Mouse (Mus musculus) layer of hippocampus, postnatal 14 days (tissue): ENCODE results near the gene Gjd2. TPM values are rescaled to one million over a fixed set of nuclear protein-coding genes. Genes with fewer than 3 reads are reported as not detected.

Experiments used
- DNase-seq, 2 experiments: peaks; one replicate each; pipeline ENCODE4 v3.0.0; 2021 to 2022; ENCODE audit warnings: low spot score in 2 of 2, mixed read lengths in 1 of 2
- long read RNA-seq, 2 experiments: library from polyadenylated mRNA; stranded (forward); transcript quantifications; one replicate each; pipeline ENCODE4 v2.0.0; 2021
- total RNA-seq, 2 experiments: library from RNA; stranded (reverse); gene quantifications; 2 replicates each; pipeline ENCODE4 v1.2.3; 2021

Gene Gjd2
- total RNA-seq: 10 to 100 TPM; 13.8 to 14.3 TPM
- long read RNA-seq, experiment 1: 0 reads
- long read RNA-seq, experiment 2, partial matches to known transcripts: 0 of 2 reads
- long read RNA-seq, experiment 2, other reads (novel, unspliced or antisense): 1 of 2 reads

DNA sequence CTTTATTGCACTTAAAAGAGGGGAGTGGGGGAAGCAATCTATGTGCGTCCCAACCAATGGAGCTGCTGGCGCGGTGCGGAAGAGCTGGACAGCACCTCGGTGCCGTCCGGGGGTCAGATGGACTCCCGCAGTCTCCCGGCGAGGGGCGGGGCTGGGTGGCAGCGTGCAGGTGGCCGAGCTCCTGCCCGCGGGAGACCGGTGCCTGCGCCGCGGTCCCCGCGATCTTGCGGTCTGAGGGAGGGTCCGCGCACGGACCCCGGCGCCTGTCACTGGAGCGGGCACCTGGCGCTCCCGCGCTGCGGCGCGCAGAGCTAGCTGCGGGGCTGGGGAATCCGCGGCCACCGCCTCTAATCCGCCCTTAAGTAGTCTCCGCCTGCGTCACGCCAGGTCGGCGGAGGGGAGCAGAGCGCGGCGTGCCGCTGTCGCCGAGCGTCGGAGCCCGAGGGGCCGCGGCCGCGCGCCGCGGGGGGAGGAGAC is at the start of gene Gjd2:
Gene Gjd2, minus strand, starts transcription at position 325 of the 477 bp plus-strand sequence.
- peak in 1 of 2 experiments; percentile 12 for DNase-seq

DNA sequence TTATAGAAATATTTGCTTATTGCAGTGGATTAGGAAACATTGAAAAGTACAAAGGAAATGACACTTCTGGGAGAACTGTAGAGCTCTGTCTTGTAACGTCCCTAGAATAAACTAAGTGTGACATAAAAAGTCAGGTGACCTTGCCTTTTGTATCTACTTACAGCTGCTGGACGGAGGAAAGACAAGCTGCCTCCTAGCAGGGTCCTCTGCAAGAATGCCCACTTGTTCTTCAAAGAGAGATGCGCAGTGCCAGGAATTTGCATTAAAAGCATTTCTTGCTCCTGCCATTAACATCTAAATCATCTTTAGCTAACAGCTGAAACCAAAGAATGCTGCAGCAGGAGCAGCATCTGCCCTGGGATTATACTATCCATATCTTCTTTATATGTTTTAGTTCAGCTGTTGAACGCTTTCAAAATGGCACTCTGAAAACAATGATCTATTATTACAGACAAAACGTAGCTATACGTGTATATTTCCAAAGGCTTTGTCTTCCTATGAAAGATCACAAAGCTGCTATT is 46.7 kb upstream of the Gjd2 start:
- no peak for DNase-seq

DNA sequence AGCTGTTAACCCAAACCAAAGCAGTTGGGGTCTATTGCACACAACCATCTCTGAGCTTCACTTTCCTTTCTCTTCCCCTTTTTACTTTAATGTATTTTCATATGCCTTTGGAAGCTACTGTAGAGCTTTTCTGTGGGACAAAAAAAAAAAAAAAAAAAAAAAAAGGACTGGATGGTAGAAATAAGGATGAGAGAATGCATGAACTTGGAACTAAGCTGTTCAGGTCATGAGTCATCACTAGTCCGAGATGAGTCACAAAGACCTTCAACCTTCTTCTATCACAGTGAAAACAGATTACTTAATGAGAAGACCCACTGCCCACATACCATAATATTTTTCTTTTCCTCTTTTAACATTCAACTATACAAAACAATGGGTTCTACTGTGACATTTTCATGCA is 46.2 kb upstream of the Gjd2 start:
- no peak for DNase-seq

- DNase-seq: no peak
These were observed 44.9 kb upstream of the Gjd2 start for GRCm38 (mm10) chr2:114058226-114058796.

DNA sequence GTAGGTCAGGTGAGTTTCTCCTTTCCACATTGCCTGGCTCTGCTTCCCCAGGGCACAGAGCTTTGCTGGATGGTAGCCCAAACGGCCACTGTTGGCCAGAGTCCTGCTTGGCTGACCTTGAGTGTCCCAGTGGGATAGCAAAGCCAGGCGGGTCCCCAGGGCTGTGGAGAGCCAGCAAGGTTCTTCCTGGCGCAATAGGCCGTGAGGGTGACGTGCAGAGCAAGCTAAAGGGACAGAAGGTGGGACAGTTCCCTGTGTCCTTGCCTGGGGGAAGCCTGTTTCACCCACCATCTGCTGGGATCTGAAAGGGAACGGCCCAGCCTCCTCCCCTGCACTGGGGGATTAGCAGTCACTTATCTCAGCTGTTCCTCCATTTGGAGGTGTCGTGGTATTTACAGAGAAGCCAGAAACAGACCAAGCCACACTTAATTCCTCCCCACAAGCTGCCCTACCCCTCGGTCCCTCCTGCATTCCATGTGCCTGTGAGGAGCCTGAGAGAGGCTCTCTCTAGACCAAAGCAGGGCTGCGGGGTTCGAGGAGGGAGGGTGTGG is 44.0 kb upstream of the Gjd2 start:
- peak; percentile 4 to 9 for DNase-seq

DNA sequence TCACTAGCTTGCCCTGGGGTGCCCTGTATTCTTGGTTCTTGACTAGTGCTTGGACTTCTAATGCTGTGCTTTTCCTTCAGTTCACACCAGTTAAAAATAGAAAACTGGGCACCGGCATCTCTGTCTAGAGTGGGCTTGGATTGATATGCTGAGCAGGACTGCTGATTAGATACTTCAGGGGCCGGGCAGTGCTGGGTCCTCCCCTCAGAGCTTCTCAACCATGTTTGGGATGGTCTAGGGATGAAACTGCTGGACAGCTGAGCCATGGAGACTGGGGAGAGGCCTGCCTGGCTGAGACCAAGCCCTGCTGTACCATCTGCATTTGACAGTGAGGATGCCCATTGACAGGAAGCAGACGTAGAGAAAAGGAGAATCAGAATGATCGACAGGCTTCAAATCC is 40.7 kb upstream of the Gjd2 start:
- no peak for DNase-seq

- DNase-seq: no peak
These were observed 39.5 kb upstream of the Gjd2 start, which contains the start of gene Actc1 for GRCm38 (mm10) chr2:114052696-114053598. Gene Actc1, minus strand, starts transcription at chr2:114053548.

GRCm38 (mm10) chr2:114051871-114052241 is 38.4 kb upstream of the Gjd2 start:
- no peak for DNase-seq

- DNase-seq: no peak
These were observed 37.9 kb upstream of the Gjd2 start for GRCm38 (mm10) chr2:114051111-114051870.

GRCm38 (mm10) chr2:114050150-114050549 is 36.7 kb upstream of the Gjd2 start:
- DNase-seq: no peak

DNA sequence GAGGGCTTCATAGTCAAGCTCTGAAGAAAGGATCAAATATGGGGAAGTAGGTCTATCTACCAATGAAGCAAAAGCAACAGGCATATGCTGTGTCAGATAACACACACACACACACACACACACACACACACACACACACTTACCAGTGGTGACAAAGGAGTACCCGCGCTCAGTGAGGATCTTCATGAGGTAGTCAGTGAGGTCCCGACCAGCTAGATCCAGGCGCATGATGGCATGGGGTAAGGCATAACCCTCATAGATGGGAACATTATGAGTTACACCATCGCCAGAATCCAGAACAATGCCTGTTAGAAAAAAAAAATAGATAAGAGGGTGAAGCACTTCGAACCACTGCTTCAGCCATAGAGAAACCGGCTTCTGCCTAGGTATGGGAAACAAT is 36.0 kb upstream of the Gjd2 start:
- no peak for DNase-seq

DNA sequence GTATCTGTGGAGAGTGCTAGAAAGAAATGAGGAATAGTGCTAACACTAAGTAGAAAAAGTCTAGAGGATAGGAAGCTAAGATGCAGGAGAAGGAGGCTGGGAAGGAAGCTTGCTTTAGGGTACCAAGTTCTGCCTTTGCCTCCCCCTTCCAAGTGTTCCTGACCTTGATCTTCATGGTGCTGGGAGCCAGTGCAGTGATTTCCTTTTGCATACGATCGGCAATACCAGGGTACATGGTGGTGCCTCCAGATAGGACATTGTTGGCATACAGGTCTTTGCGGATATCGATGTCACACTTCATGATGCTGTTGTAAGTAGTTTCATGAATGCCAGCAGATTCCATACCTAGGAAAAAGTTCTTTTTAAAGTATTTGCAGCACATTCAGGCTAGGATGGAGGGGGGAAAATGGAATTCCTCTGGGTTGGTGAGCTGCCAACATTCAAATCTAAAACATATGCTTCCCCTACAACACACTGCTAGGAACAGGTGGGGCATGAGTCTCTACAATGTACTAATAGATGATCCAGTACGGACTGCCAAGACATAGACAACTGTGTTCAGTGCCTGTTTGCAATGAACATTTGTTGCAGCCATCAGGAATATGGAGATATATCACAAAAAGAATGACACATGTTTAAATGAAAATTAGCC is 34.7 kb upstream of the Gjd2 start:
- DNase-seq: peak; percentile 12 to 60

DNA sequence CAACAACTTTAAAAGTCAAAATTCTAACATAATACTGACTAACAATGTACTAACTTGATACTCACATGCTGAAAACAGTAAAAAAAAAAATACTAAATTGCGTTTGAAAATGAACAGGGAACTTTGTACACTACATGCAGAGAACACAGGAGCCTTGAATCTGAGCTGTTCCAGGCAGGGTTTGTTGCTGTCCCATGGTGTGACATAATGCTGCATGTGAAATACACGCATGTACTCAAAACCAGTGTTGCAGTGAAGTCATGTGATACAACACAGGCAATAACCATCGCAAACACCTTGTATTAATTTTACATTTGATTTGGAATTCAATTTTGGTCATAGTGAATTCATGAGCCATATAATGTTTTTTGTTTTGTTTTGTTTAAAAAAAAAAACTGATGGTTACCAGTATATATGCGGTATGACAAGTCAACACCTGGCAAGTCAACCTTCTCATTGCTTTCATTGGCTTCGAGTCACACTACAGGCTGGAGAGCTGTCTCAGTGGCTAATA is 32.8 kb upstream of the Gjd2 start:
- DNase-seq: no peak

DNA sequence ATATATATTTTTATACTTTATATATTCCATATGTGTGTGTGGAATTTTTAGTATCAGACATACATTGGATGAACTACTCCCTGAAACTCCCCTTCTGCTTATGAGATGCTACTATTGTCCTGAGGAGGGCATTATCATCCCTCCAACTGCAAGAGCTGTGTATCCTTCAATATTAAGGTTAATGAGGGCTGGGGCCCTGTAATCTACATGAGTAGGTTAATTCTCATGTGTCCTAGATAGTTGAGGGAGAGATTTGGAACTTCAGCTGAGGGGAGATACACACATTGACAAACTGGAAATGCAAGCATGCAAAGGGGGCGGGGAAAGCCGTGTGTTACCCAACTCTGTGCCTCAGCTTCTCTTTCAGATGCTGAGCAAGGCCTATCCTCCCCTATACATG is 24.5 kb upstream of the Gjd2 start:
- no peak for DNase-seq

GRCm38 (mm10) chr2:114032259-114032658 is 18.8 kb upstream of the Gjd2 start:
- no peak for DNase-seq

- DNase-seq: no peak
These were observed 10.0 kb upstream of the Gjd2 start for GRCm38 (mm10) chr2:114023383-114023782.

DNA sequence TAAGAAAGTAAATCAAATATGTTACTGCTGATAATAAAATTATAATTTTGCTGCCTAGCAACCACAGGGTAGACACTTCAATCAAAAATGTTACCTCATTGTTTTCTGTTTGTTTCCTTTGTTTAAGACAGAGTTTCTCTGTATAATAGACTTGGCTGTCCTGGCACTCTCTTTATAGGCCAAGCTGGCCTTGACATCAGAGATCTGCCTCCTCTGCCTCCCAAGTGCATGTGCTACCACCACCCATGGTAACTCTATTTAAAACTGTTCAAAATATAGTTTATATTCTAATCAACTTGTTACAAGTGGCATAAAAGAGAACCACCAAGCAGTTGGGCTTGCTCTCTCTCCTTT is 6.8 kb upstream of the Gjd2 start:
- no peak for DNase-seq

DNA sequence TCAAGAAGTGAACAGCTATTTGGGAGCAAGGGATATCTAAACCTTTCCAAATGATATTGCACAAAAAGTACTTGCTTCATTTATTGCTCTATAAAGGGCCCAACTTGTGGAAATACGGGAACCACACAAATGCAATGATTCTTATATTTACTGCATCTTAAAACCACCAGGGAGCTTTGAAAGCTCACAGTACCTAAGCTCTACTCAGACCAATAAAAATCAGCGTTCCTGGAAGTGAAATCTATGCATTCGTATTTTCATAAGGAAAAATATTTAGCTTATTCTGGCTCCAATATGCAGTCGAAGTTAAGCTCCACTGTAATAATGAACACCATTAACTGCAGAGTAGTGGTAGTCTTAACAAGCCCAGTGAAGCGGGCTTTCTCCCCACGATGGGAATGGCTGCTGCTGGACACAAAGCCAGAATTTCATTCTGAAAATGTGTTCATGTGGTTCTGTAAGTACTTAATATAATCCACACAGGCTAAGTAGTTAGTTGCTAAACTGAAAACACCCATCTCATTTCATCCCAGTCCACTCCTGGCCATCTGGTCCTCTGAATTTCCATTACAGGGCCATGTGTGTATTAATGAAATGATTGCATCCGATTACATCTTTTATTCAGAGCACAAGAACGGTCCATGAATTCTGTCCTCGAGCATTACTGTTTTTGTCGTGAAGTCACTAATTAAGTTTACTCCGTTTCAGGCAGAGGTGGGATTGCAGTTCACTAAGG is 6.2 kb upstream of the Gjd2 start:
- no peak for DNase-seq

DNA sequence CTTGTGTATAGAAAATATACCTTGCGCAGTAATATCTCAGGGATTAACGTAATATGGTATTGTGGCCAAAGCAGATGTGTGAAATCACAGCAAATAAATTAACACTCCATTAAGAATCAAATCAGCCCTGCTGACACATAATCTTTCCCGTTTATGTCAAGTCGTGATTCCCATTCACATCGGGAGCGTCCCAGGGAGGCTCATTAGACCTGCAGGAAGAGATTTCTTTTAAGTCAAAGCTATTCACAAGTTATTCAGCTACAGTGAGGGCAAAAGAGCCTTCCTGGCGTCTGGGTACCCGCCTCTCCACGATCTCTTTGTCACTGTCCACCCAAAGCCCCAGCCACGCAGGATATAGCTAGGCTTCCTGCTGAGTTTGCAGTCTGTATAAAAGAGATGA is 4.7 kb upstream of the Gjd2 start:
- DNase-seq: no peak

DNA sequence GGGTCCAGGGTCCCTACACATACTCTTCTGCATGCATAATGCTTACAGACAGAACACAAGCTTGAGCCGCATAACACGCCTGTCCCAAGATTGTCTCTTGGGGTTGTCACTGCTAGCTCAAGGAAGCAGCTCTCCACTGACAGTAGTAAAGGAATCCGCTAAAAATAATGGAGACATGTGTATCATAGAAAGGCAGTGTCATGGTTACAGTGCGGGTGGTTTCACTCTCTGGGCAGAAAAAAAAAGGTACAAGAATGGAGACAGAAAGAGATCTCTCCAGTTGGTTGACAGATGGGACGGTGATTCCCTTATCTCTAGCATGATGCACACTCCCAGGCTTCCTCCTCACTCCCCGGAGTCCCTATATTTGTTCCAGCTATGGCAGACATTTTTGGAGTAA is 1.4 kb upstream of the Gjd2 start:
- no peak for DNase-seq
